Mouse (Mus musculus): Measurements from ENCODE around the gene Armc7. TPM values are rescaled to one million over a fixed set of nuclear protein-coding genes. Genes with fewer than 3 reads are reported as not detected.
A peak's percentile ranks its signal among the peaks of the same experiment; 100 is the strongest.

Gene Armc7
- polyA plus RNA-seq (2012) = 0.73 and 0.87 TPM in 2 replicates

- H3K4me3 ChIP-seq (replicated peaks) = peak within 1 kb of the TSS; percentile 88
- peaks cover 50% of the 10 kb centered on the region for H3K4me1 ChIP-seq (ENCODE audit: control insufficient read depth)
- no peaks in the 10 kb centered on the region for H3K9me3 ChIP-seq (ENCODE audit: control insufficient read depth, low read length)
- peaks cover 5% of the 10 kb centered on the region for H3K36me3 ChIP-seq (ENCODE audit: control insufficient read depth)
- no peaks in the 10 kb centered on the region for H3K27me3 ChIP-seq (ENCODE audit: control insufficient read depth)
- TF ChIP-seq TAL1 (IDR thresholded peaks at IDR 0.05; ENCODE audit: low read length) = no peak
- no peak for TF ChIP-seq GATA1 (IDR thresholded peaks at IDR 0.05; ENCODE audit: low read length)
Measured at GRCm38 (mm10) chr11:115475025-115475757, at the start of gene Armc7. Gene Armc7 (plus strand): TSS chr11:115475667.

- no peaks in the 10 kb centered on the region for H3K27me3 ChIP-seq (ENCODE audit: control insufficient read depth)
- no peaks in the 10 kb centered on the region for H3K9me3 ChIP-seq (ENCODE audit: control insufficient read depth, low read length)
- no peak overlapping the region for H3K4me3 ChIP-seq (replicated peaks)
- TF ChIP-seq GATA1 (IDR thresholded peaks at IDR 0.05; ENCODE audit: low read length) = no peak
- no peak for TF ChIP-seq TAL1 (IDR thresholded peaks at IDR 0.05; ENCODE audit: low read length)
- peaks cover 21% of the 10 kb centered on the region for H3K4me1 ChIP-seq (ENCODE audit: control insufficient read depth)
- peaks cover 64% of the 10 kb centered on the region for H3K36me3 ChIP-seq (ENCODE audit: control insufficient read depth)
Measured at GRCm38 (mm10) chr11:115425671-115426070, 49.8 kb upstream of the Armc7 start.

- no peak for TF ChIP-seq GATA1 (IDR thresholded peaks at IDR 0.05; ENCODE audit: low read length)
- no peak for TF ChIP-seq TAL1 (IDR thresholded peaks at IDR 0.05; ENCODE audit: low read length)
- no peak overlapping the region for H3K4me3 ChIP-seq (replicated peaks)
- H3K4me1 ChIP-seq (ENCODE audit: control insufficient read depth) = peaks cover 8% of the 10 kb centered on the region
- no peaks in the 10 kb centered on the region for H3K9me3 ChIP-seq (ENCODE audit: control insufficient read depth, low read length)
- H3K36me3 ChIP-seq (ENCODE audit: control insufficient read depth) = peaks cover 73% of the 10 kb centered on the region
- H3K27me3 ChIP-seq (ENCODE audit: control insufficient read depth) = no peaks in the 10 kb centered on the region
Measured at GRCm38 (mm10) chr11:115427482-115428331, 47.8 kb upstream of the Armc7 start.

DNA sequence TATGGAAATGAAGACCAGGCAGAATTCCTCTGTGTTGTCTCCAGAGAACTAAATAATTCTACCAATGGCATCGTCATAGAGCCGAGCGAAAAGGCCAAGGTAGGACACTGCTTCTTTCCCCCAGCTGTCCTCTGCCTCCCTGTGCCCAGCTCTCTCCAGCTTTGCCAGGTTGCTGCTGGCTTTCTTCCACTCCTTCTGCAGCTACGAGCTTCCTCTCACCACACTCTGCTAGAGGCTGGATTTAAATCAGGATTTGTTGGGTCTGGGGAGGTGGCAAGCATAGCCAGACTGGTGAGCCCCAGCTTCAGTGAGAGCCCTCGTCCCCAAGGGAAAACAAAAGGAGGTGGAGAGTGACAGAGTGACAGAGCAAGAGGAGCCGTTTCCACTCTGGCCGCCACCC lies 46.2 kb upstream of the Armc7 start:
- no peaks in the 10 kb centered on the region for H3K9me3 ChIP-seq (ENCODE audit: control insufficient read depth, low read length)
- no peak for TF ChIP-seq GATA1 (IDR thresholded peaks at IDR 0.05; ENCODE audit: low read length)
- TF ChIP-seq TAL1 (IDR thresholded peaks at IDR 0.05; ENCODE audit: low read length) = no peak
- H3K4me1 ChIP-seq (ENCODE audit: control insufficient read depth) = peaks cover 8% of the 10 kb centered on the region
- H3K27me3 ChIP-seq (ENCODE audit: control insufficient read depth) = peaks cover 2% of the 10 kb centered on the region
- H3K4me3 ChIP-seq (replicated peaks) = no peak overlapping the region
- H3K36me3 ChIP-seq (ENCODE audit: control insufficient read depth) = peaks cover 71% of the 10 kb centered on the region

- Histone ChIP-seq H3K27me3 (ENCODE audit: control insufficient read depth) (peaks cover 15% of the 10 kb centered on the region), H3K9me3 (ENCODE audit: control insufficient read depth, low read length) (no peaks in the 10 kb centered on the region), H3K36me3 (ENCODE audit: control insufficient read depth) (peaks cover 59% of the 10 kb centered on the region), H3K4me3 (replicated peaks) (no peak overlapping the region), H3K4me1 (ENCODE audit: control insufficient read depth) (peaks cover 8% of the 10 kb centered on the region)
- TF ChIP-seq GATA1 (IDR thresholded peaks at IDR 0.05; ENCODE audit: low read length) = no peak
Measured at GRCm38 (mm10) chr11:115430561-115430960, 44.9 kb upstream of the Armc7 start.

GRCm38 (mm10) chr11:115432814-115433213 lies 42.7 kb upstream of the Armc7 start:
- H3K9me3 ChIP-seq (ENCODE audit: control insufficient read depth, low read length) = no peaks in the 10 kb centered on the region
- H3K4me1 ChIP-seq (ENCODE audit: control insufficient read depth) = peaks cover 11% of the 10 kb centered on the region
- peaks cover 33% of the 10 kb centered on the region for H3K27me3 ChIP-seq (ENCODE audit: control insufficient read depth)
- TF ChIP-seq TAL1 (IDR thresholded peaks at IDR 0.05; ENCODE audit: low read length) (no peak), GATA1 (IDR thresholded peaks at IDR 0.05; ENCODE audit: low read length) (no peak)
- no peak overlapping the region for H3K4me3 ChIP-seq (replicated peaks)
- H3K36me3 ChIP-seq (ENCODE audit: control insufficient read depth) = peaks cover 40% of the 10 kb centered on the region

DNA sequence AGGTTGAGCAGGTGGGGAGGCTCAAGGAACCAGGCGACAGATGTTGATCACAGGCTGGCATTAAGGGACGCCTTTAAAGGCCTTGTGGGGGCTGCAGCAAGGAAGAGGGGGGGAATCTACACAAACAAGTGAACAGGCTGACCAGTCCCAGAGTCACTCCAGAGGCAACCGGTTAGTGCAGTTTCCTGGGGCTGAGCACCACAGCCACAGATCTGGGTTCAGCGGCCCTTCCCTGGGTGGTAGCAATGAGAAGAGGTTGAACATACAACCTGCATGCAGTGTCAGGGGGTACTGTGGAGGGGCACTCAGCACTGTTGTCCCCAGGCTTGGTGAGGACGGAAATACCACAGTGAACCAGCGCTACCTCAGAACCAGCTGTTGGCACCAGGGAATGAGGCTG lies 42.1 kb upstream of the Armc7 start:
- TF ChIP-seq TAL1 (IDR thresholded peaks at IDR 0.05; ENCODE audit: low read length) (no peak), GATA1 (IDR thresholded peaks at IDR 0.05; ENCODE audit: low read length) (no peak)
- Histone ChIP-seq H3K9me3 (ENCODE audit: control insufficient read depth, low read length) (no peaks in the 10 kb centered on the region), H3K4me3 (replicated peaks) (no peak overlapping the region), H3K27me3 (ENCODE audit: control insufficient read depth) (peaks cover 33% of the 10 kb centered on the region), H3K4me1 (ENCODE audit: control insufficient read depth) (peaks cover 8% of the 10 kb centered on the region), H3K36me3 (ENCODE audit: control insufficient read depth) (peaks cover 39% of the 10 kb centered on the region)

DNA sequence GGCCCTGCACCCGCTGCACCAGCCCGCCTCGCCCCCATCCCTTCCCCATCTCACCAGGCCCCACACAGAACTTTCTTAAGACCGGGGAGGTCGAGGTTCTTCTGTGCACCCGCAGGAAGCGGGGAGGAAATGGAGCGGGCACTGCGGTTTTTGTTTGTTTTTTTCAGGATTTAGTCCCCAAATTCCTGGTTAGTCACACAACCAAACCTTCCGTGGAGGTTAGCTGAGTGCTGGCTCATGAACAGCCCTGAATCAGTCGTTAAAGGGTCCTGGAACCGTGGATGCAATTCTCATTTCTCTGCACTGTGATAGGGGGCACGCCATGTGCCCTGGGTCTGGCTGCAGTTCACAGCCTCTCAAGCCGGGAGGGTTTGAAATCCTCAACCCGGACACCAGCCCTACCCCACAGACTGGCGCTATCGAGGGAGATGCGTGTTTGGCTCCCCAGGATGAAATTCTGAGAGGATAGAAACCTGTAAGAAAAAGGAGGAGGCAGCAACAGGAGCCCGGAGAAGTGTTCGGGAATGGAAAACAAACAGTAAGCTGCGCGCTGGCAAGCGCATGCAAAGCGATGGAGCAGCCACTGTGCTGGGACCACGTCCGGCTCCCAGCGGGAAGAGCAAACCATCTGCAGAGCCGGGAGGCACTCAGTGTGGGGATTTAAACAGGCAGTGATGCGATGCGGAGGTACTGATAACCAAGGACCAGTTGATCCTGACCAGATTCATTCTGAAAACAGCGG lies 39.7 kb upstream of the Armc7 start:
- Histone ChIP-seq H3K27me3 (ENCODE audit: control insufficient read depth) (peaks cover 37% of the 10 kb centered on the region), H3K4me3 (replicated peaks) (no peak overlapping the region), H3K36me3 (ENCODE audit: control insufficient read depth) (peaks cover 16% of the 10 kb centered on the region), H3K4me1 (ENCODE audit: control insufficient read depth) (peaks cover 8% of the 10 kb centered on the region), H3K9me3 (ENCODE audit: control insufficient read depth, low read length) (peaks cover 9% of the 10 kb centered on the region)
- TF ChIP-seq GATA1 (IDR thresholded peaks at IDR 0.05; ENCODE audit: low read length) (no peak), TAL1 (IDR thresholded peaks at IDR 0.05; ENCODE audit: low read length) (no peak)
